Mouse (Mus musculus): ENCODE data around the gene Cdsn. TPM values are rescaled to one million over a fixed set of nuclear protein-coding genes. Genes with fewer than 3 reads are reported as not detected.
A peak's percentile ranks its signal among the peaks of the same experiment; 100 is the strongest.

Gene Cdsn
- polyA plus RNA-seq, 1 experiment from 2014 or later = not detected

DNA sequence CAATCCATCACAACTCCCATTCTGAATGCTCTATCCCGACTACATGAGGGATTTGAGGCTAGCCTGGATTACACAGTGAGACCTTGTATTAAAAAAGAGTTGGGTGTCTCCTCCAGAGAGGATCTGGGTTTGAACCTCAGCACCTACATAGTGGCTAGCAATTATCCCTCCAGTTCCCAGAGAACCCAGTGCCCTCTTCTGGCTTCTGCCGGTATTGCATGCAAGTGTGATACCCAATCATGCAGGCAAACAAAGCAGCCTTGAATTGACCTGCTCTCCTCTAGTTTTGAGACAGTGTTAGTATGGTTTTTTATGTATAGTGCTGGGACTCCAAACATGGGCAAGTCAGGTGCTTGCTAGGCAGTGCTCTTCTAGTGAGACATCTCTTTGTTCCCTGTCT is 38.0 kb upstream of the Cdsn start:
- no peak for ATAC-seq (ENCODE audit: low FRiP score, low read depth)
- 17% methylated on average over 2 of the region's 2 CpGs for WGBS
- Histone ChIP-seq H3K4me1 (peaks cover 36% of the 10 kb centered on the region), H3K9me3 (no peaks in the 10 kb centered on the region), H3K9ac (no peak overlapping the region), H3K4me2 (replicated peaks) (peak overlapping the region; percentile 89; the same call in 1 of the 2 replicates), H3K27me3 (replicated peaks) (no peaks in the 10 kb centered on the region), H3K4me3 (no peak overlapping the region), H3K27ac (no peak overlapping the region), H3K36me3 (no peaks in the 10 kb centered on the region)

DNA sequence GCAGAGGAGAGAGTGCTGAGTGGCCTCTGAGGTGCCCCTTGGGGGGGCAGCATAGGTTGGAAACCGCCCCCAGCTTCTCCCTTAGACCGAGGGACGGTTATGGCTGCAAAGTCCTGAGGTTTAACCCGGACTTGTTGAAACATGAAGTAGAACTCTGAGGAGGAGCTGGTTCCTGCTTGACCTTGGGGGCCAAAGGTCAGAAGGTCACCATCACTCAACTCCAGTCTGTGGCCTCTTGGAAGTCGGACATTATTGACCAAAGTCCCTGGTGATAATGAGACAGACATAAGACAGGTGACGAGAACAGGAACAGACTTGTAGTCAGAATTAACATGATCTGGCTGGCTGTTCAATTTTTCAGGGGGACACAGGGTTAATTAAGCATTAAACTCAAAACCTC is 37.2 kb upstream of the Cdsn start:
- 49% methylated on average over 6 of the region's 6 CpGs for WGBS
- peaks cover 36% of the 10 kb centered on the region for H3K4me1 ChIP-seq
- H3K4me3 ChIP-seq = no peak overlapping the region
- 0 out of 2 replicates have a peak overlapping the region, but pooled peaks have one; percentile 22 for H3K9ac ChIP-seq
- H3K4me2 ChIP-seq (replicated peaks) = peak overlapping the region; percentile 89
- no peaks in the 10 kb centered on the region for H3K27me3 ChIP-seq (replicated peaks)
- no peaks in the 10 kb centered on the region for H3K36me3 ChIP-seq
- H3K27ac ChIP-seq = no peak overlapping the region
- no peak for ATAC-seq (ENCODE audit: low FRiP score, low read depth)
- no peaks in the 10 kb centered on the region for H3K9me3 ChIP-seq

DNA sequence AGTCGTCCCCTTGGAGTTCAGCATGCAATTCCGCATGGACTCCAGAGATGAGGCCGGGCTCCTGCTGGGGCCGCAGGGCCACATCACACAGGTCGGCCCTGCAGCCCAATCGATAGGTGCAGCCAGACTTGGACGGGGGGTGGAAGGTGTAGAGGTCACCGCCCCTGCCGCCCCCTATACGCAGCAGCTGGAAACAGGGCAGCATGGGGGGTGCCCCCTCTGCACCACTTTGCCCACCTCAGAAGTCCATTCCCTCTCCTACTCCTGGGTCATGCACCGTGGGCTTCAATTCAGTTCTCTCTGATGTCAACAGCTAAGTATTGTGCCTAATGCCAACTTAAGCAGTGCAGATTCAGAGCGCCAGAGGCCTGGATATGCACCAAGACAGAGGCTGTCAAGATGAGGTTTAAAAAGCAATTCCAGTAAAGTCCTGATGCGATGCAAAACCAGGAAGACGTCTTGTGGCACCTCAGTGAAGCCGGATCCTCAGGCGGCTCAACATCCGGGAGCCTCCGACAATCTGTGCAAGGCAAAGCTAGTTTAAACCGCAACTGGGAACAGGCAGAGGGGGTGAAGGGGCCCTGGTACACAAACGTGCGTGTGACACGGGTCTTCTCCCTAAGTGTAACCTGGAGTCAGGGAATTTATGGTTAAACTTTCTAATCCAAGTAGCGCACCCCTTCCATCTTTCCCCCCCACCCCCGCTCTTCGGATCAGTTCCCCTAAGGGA is 35.9 kb upstream of the Cdsn start:
- Histone ChIP-seq H3K27ac (no peak overlapping the region), H3K9ac (peak overlapping the region; percentile 54), H3K4me2 (replicated peaks) (peak overlapping the region; percentile 89), H3K4me3 (peak overlapping the region; percentile 51), H3K27me3 (replicated peaks) (no peaks in the 10 kb centered on the region), H3K36me3 (no peaks in the 10 kb centered on the region), H3K9me3 (no peaks in the 10 kb centered on the region), H3K4me1 (peaks cover 36% of the 10 kb centered on the region)
- WGBS = 7% methylated on average over 25 of the region's 25 CpGs
- ATAC-seq (ENCODE audit: low FRiP score, low read depth) = peak; percentile 45

DNA sequence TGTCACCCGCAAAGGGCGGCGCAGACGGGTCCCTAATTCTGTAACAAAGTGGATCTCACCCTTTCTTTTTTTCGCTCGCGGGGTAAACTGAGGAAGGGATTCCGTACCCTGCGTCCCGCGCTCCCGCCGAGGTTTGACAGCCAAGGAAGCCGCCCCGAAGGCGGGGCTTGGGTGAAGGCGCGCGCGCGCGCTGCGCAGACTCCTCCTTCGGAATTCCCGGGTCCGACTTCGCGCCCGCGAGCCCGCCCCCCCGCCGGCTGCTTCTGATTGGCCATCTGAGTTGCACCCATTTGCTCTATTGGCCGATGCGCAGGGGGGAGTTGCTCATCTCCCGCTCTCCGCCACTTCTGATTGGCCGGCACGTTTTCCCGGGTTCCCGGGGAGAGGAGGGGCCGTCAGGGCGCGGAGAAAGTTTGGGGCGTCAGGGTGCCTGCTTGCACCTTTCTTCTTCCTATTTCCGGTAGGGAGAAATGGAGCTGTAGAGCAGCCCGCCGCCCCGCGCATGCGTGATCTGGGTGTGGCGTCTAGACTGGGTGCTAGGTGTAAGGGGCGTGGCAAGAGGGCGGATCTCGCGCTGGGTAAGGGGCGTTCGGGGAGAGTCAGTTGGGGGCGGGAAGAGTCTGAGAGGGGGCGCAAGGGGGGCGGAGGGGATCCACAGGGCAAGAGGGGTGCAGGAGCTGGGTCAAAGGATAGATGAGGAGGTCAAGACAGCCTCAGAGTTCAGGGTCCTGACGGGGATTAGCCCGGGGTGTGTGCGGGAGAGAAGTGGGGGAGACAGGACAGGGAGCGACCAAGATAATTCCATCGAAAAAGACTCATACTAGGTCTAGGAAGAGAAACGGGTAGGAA is 35.1 kb upstream of the Cdsn start, which contains the start of the genes Tcf19 and Cchcr1:
Gene Tcf19, minus strand, starts transcription at position 173 of the 849 bp plus-strand sequence.
Gene Cchcr1, plus strand, starts transcription at position 449 of the 849 bp plus-strand sequence.
- Histone ChIP-seq H3K36me3 (no peaks in the 10 kb centered on the region), H3K4me1 (peaks cover 36% of the 10 kb centered on the region), H3K9me3 (no peaks in the 10 kb centered on the region), H3K27me3 (replicated peaks) (no peaks in the 10 kb centered on the region), H3K4me2 (replicated peaks) (peak within 1 kb of the TSS; percentile 89), H3K9ac (peak within 1 kb of the TSS; percentile 54), H3K4me3 (peak within 1 kb of the TSS; percentile 51), H3K27ac (no peak within 1 kb of the TSS)
- peak; percentile 91 for ATAC-seq (ENCODE audit: low FRiP score, low read depth)
- WGBS = under 1% methylated on average over 67 of the region's 67 CpGs

DNA sequence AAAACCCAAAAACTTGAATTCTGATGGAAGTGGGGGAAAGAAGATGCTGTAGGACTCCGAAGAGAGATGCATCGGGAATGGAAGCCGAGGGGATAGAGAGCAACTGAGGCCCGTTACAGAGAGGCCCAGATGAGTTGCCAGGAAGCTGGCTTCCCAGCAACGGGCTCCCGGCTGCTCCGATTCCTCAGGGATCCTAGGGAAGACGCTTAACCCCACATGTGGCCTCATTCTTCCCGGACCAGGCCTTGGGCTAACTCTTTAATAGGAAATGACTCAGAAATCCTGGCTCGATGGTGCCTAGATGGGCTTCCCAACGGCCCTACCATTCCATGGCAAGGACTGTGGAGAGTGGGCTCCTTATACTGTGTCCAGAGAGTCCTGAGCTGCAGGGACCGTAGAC is 34.4 kb upstream of the Cdsn start:
- Histone ChIP-seq H3K4me1 (peaks cover 36% of the 10 kb centered on the region), H3K4me2 (replicated peaks) (peak overlapping the region; percentile 89), H3K9me3 (no peaks in the 10 kb centered on the region), H3K27me3 (replicated peaks) (no peaks in the 10 kb centered on the region), H3K36me3 (no peaks in the 10 kb centered on the region), H3K27ac (no peak overlapping the region), H3K9ac (peak overlapping the region; percentile 54; the same call in 1 of the 2 replicates), H3K4me3 (peak overlapping the region; percentile 51)
- WGBS = 9% methylated on average over 12 of the region's 12 CpGs
- ATAC-seq (ENCODE audit: low FRiP score, low read depth) = no peak

DNA sequence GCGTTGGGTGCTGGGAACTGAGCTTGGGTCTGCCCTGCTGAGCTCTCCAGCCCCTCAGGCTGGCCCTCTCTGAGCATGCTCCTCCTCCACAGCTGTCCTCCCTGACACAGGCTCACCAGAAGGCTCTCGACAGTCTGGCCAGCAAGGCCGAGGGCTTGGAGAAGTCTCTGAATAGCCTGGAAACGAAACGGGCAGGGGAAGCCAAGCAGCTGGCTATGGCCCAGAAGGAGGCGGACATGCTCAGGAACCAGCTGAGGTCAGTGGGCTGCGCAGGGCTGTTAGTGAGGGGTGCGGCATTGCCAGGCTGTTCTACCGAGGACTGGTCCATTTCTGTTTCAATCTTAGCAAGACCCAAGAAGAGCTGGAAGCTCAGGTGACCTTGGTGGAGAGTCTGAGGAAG is 27.6 kb upstream of the Cdsn start:
- H3K27ac ChIP-seq = no peak overlapping the region
- no peak overlapping the region for H3K4me3 ChIP-seq
- H3K9ac ChIP-seq = no peak overlapping the region
- no peaks in the 10 kb centered on the region for H3K9me3 ChIP-seq
- whole genome bisulfite sequencing = 89% methylated on average over 9 of the region's 9 CpGs
- ATAC-seq (ENCODE audit: low FRiP score, low read depth) = no peak
- no peaks in the 10 kb centered on the region for H3K27me3 ChIP-seq (replicated peaks)
- peaks cover 31% of the 10 kb centered on the region for H3K36me3 ChIP-seq
- H3K4me1 ChIP-seq = no peaks in the 10 kb centered on the region
- H3K4me2 ChIP-seq (replicated peaks) = no peak overlapping the region

DNA sequence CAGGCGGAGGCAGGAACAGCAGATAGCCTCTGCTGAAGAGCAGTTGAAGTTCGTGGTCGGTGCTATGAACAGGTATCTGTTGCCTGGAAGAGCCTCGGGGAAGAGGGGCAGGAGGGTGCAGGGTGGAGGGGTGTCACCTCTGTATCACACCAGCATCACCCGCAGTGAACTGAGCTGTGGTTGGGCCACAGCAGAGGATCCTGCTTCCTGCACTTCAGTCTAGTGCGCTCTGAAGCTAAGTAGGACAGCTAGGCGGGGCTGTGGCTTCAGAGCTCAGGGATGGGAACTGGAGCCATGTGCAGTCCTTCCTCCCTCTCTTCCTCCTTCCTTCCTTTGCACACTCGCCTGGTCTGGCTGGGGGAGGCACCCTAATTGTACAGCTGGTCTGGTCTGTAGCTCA is 25.3 kb upstream of the Cdsn start:
- no peak overlapping the region for H3K4me2 ChIP-seq (replicated peaks)
- no peaks in the 10 kb centered on the region for H3K27me3 ChIP-seq (replicated peaks)
- no peak overlapping the region for H3K9ac ChIP-seq
- 80% methylated on average over 8 of the region's 8 CpGs for WGBS
- no peak overlapping the region for H3K27ac ChIP-seq
- H3K36me3 ChIP-seq = peaks cover 40% of the 10 kb centered on the region
- no peak for ATAC-seq (ENCODE audit: low FRiP score, low read depth)
- H3K4me1 ChIP-seq = no peaks in the 10 kb centered on the region; the same call in 1 of the 2 replicates
- no peak overlapping the region for H3K4me3 ChIP-seq
- H3K9me3 ChIP-seq = no peaks in the 10 kb centered on the region

DNA sequence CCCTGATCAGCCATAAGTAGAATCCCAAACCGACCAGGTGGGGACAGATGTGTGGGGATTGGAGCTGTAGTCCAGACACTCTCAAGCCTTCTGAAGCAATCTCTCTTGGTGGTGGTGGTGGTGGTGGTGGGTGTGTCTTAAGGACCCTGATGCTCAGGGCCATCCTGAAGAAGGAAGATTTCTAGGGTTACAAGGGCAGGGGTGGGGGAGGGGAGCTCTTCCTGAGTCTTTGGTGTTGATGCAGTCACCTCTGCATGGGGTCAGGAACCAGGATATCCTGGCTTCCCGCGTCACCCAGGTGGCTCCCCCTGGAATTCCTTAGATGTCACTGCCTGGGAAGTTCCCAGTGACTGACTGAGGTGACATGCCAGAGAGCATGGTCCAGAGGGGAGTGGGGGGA is 19.6 kb upstream of the Cdsn start:
- no peak overlapping the region for H3K9ac ChIP-seq
- no peak overlapping the region for H3K27ac ChIP-seq
- no peaks in the 10 kb centered on the region for H3K9me3 ChIP-seq
- no peak for ATAC-seq (ENCODE audit: low FRiP score, low read depth)
- 0 out of 2 replicates have a peak, but pooled peaks cover 3% of the 10 kb centered on the region for H3K27me3 ChIP-seq (replicated peaks)
- no peaks in the 10 kb centered on the region; the same call in 1 of the 2 replicates for H3K4me1 ChIP-seq
- WGBS = 8% methylated on average over 3 of the region's 3 CpGs
- H3K4me2 ChIP-seq (replicated peaks) = no peak overlapping the region
- H3K4me3 ChIP-seq = no peak overlapping the region
- peaks cover 16% of the 10 kb centered on the region for H3K36me3 ChIP-seq

DNA sequence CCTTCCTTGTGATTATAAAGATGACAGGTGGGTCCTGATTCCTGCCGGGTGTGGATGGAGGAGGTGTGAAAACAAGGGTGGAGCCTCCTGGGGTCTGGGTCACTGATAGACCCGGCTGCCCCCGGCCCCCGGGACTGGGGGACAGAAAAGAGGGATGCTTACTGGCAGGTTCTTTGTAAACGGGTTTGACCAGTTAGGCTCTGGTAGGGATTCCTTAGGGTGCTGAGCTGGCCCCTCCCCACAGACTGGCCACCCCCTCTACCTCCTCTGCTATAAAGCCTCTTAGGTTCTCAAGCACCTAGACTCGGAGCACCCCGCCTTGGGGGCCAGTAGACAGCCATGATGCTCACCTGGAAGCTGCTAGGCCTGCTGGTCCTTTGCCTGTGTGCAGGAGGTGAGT is 19.0 kb upstream of the Cdsn start, which contains the start of gene Psors1c2:
Gene Psors1c2, plus strand, starts transcription at position 301 of the 400 bp plus-strand sequence.
- Histone ChIP-seq H3K27ac (no peak within 1 kb of the TSS), H3K4me1 (no peaks in the 10 kb centered on the region; the same call in 1 of the 2 replicates), H3K4me3 (no peak within 1 kb of the TSS), H3K36me3 (peaks cover 16% of the 10 kb centered on the region), H3K27me3 (replicated peaks) (0 out of 2 replicates have a peak, but pooled peaks cover 3% of the 10 kb centered on the region), H3K9me3 (no peaks in the 10 kb centered on the region), H3K9ac (no peak within 1 kb of the TSS), H3K4me2 (replicated peaks) (no peak within 1 kb of the TSS)
- WGBS = 40% methylated on average over 7 of the region's 7 CpGs
- no peak for ATAC-seq (ENCODE audit: low FRiP score, low read depth)

DNA sequence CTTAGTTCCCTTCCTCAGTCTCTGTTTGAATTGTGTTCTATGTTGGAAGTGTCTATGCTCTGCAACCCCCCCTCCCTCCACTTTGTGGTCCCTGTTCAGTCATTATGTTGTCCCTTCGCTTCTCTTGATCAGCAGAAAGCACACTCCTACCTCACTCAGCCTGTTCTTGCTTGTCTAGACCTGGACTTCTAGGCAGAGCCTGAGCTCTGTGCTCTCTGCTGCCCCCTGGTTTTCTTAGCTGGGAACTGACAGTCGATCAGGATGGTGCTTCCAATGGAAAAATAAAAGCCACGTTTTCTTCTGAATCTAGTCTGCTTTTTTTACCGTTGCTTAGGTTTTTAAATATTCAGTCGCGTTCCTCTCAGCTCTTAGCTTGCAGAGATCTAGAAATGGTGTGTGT is 17.6 kb upstream of the Cdsn start:
- Histone ChIP-seq H3K9ac (no peak overlapping the region), H3K9me3 (no peaks in the 10 kb centered on the region), H3K4me3 (no peak overlapping the region), H3K4me1 (no peaks in the 10 kb centered on the region; the same call in 1 of the 2 replicates), H3K4me2 (replicated peaks) (no peak overlapping the region), H3K27ac (no peak overlapping the region), H3K36me3 (peaks cover 10% of the 10 kb centered on the region), H3K27me3 (replicated peaks) (0 out of 2 replicates have a peak, but pooled peaks cover 3% of the 10 kb centered on the region)
- no peak; the same call in 1 of the 2 replicates for ATAC-seq (ENCODE audit: low FRiP score, low read depth)
- 16% methylated on average over 6 of the region's 6 CpGs for WGBS

DNA sequence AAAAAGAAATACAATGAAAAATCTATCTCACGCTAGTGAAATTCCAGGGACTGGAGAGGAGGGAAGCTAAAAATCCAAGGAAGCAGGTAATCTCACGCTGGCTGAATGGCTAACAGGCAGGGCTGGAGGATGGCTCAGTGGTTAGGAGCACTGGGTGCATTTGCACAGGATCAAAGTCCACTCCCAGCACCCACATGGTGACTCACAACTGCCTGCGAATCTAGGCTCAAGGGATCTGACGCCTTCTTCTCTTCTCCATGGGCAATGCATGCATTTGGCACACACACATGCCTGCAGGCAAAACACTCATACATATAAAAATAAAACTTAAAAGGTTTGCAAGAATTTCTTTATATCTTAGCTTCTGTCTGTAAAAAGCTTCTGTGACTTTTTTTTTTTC is 14.5 kb upstream of the Cdsn start:
- 92% methylated on average over 4 of the region's 4 CpGs for WGBS

DNA sequence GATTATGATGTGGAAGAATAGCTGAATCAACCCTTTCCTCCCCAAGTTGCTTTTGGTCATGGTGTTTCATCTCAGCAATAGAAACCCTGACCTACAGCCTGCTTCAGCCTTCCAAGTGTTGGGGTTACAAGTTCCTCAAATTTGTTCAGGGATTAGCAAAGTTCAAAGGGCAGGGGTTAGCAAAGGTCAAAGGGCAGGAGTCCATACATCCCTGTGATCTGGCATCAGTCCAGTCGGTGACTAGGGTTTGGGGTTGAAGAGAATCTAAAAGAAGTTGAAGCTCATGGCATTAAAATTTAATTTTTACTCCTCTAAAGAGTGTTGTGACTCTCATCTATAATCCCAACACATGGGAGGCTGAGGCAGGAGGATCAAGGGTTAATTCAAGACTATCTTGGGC is 13.5 kb upstream of the Cdsn start:
- no peak overlapping the region for H3K4me2 ChIP-seq (replicated peaks)

More for the DNA sequence above, 14.5 kb upstream of the Cdsn start:
- Histone ChIP-seq H3K9me3 (no peaks in the 10 kb centered on the region), H3K4me2 (replicated peaks) (no peak overlapping the region), H3K9ac (no peak overlapping the region), H3K27ac (no peak overlapping the region), H3K4me1 (no peaks in the 10 kb centered on the region), H3K36me3 (no peaks in the 10 kb centered on the region), H3K27me3 (replicated peaks) (0 out of 2 replicates have a peak, but pooled peaks cover 3% of the 10 kb centered on the region), H3K4me3 (no peak overlapping the region)
- ATAC-seq (ENCODE audit: low FRiP score, low read depth) = no peak

More for the DNA sequence above, 13.5 kb upstream of the Cdsn start:
- H3K9ac ChIP-seq = no peak overlapping the region
- no peak overlapping the region for H3K27ac ChIP-seq
- no peaks in the 10 kb centered on the region for H3K27me3 ChIP-seq (replicated peaks)
- H3K9me3 ChIP-seq = no peaks in the 10 kb centered on the region
- H3K36me3 ChIP-seq = no peaks in the 10 kb centered on the region
- ATAC-seq (ENCODE audit: low FRiP score, low read depth) = no peak
- H3K4me3 ChIP-seq = no peak overlapping the region
- 88% methylated on average over 1 of the region's 1 CpGs for WGBS
- H3K4me1 ChIP-seq = no peaks in the 10 kb centered on the region
